Mouse (Mus musculus) kidney, postnatal 0 days (tissue): ENCODE measurements around the gene Dnmt3a. TPM values are rescaled to one million over a fixed set of nuclear protein-coding genes. Genes with fewer than 3 reads are reported as not detected.

Experiments
- ATAC-seq: fragments of 200-750 bp; cut with Nextera tagmentation; replicated peaks from 2 replicates; pipeline ENCODE4 v1.8.0; 2017; ENCODE audit warnings: low read depth, moderate number of reproducible peaks, moderate TSS enrichment, moderate library complexity; ENCODE audit not compliant: low FRiP score
- DNase-seq: peaks from one replicate; pipeline ENCODE4 v3.0.0-alpha.2; 2016; ENCODE audit warnings: low spot score
- H3K27ac ChIP-seq: fragments of 300-500 bp; sonication (generic); 2 replicates; pipeline ENCODE4 v1.5.1; 2014; ENCODE audit warnings: mild to moderate bottlenecking
- H3K27me3 ChIP-seq: fragments of 300-500 bp; sonication (generic); 2 replicates; pipeline ENCODE4 v1.6.1; 2014; ENCODE audit warnings: low read length, mixed read lengths; ENCODE audit not compliant: insufficient read depth
- H3K36me3 ChIP-seq: fragments of 300-500 bp; sonication (generic); 2 replicates; pipeline ENCODE4 v1.6.1; 2014; ENCODE audit warnings: low read length, mixed read lengths; ENCODE audit not compliant: insufficient read depth
- H3K4me1 ChIP-seq: fragments of 300-500 bp; sonication (generic); replicated peaks from 2 replicates; pipeline ENCODE4 v1.6.1; 2014; ENCODE audit warnings: antibody characterized with exemption, low read length, mixed read lengths; ENCODE audit not compliant: insufficient read depth
- H3K4me2 ChIP-seq: fragments of 300-500 bp; sonication (generic); 2 replicates; pipeline ENCODE4 v1.6.1; 2014; ENCODE audit warnings: mild to moderate bottlenecking, low read length, moderate library complexity, mixed read lengths
- H3K4me3 ChIP-seq: fragments of 300-500 bp; sonication (generic); replicated peaks from 2 replicates; pipeline ENCODE4 v1.5.1; 2014; ENCODE audit warnings: low read depth, low read length
- H3K9ac ChIP-seq: fragments of 300-500 bp; sonication (generic); 2 replicates; pipeline ENCODE4 v1.6.1; 2014; ENCODE audit warnings: low read depth, low read length
- H3K9me3 ChIP-seq: fragments of 300-500 bp; sonication (generic); replicated peaks from 2 replicates; pipeline ENCODE4 v1.6.1; 2016; ENCODE audit warnings: low read length, inconsistent platforms, mixed read lengths
- CTCF ChIP-seq: IDR thresholded peaks from 2 replicates; pipeline ENCODE4 v1.5.1; 2016; ENCODE audit warnings: antibody characterized with exemption, low read depth, mild to moderate bottlenecking, moderate library complexity
- WGBS: fragments of 180-500 bp; shearing (Covaris S2); extraction: QIAGEN DNeasy Blood & Tissue Kit; methylation state at CpG from one replicate; pipeline ENCODE4 v1.1.7; 2014; 5-methylcytosine and 5-hydroxymethylcytosine counted together
- polyA plus RNA-seq: library from polyadenylated mRNA; unstranded; fragments of >200 nt; fragmentation: Nextera tagmentation; extraction: Ambion mirVana; gene quantifications from 2 replicates; pipeline ENCODE4 v1.2.1, GENCODE M21; 2015

Gene Dnmt3a
- polyA plus RNA-seq, 1 experiment from 2014 or later = 96.5 TPM

DNA sequence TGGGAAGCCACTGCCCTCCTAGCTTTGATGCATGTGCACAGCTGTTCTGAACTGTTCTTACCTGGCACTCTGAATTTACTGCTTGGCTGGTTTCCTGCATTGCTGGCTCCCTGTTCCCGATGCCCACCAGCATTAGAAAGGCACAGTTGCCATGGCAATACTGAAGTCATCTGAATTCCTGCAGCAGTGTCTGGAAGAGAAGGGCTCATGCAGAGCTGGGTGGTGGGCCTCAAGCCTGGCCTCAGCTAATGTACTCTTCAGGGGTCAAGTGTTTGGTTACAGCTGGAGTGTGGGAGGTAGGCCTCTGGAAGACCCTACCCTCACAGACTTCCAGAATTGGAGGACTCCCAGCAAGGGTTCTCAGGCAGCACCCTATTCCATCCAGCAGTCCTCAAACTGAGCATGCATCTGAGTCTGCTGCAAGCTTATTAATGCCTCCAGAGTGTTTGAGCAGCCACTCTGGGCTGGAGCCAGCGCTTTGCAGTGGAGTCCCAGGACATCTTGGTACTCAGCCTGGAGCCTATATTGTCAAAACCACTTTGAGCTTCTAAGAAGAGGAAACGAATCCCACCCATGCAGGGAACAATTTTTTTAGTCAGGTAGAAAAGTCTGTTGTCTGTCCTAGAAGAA lies 22.5 kb upstream of the Dnmt3a start:
- Histone ChIP-seq H3K9me3 (no peaks in the 10 kb centered on the region), H3K9ac (no peak overlapping the region; the same call in 1 of the 2 replicates), H3K4me1 (peaks cover 33% of the 10 kb centered on the region), H3K36me3 (no peaks in the 10 kb centered on the region), H3K27ac (0 out of 2 replicates have a peak overlapping the region, but pooled peaks have one; percentile 19), H3K27me3 (no peaks in the 10 kb centered on the region), H3K4me2 (no peak overlapping the region), H3K4me3 (no peak overlapping the region)
- TF ChIP-seq CTCF = no peak
- WGBS = 39% methylated on average over 3 of the region's 3 CpGs
- no peak for ATAC-seq
- no peak for DNase-seq

DNA sequence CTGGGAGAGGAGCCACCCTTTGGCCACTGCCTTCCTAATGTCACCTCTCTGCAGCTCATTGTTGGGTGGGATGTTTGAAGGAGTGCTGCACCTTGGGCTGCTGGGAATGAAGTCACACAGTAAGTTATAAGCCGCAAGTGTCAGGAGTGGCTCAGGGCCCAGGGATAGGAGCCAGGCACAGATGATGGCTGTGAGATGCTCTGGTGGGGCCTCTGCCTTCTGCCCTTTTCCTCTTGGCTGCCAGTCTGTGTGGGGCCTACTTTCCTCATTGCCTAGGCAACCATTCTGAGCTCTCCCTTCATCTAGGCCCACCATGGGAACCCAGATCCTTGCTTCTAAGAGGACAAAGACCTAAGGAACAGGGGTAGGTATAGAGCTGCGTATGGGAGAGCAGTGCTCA lies 21.5 kb upstream of the Dnmt3a start:
- peaks cover 25% of the 10 kb centered on the region for H3K4me1 ChIP-seq
- H3K9me3 ChIP-seq = no peaks in the 10 kb centered on the region
- DNase-seq (no peak), ATAC-seq (no peak)
- no peak overlapping the region for H3K9ac ChIP-seq
- H3K27me3 ChIP-seq = no peaks in the 10 kb centered on the region
- no peak for TF ChIP-seq CTCF
- H3K4me3 ChIP-seq = no peak overlapping the region
- WGBS = 90% methylated on average over 2 of the region's 2 CpGs
- no peak overlapping the region for H3K4me2 ChIP-seq
- no peaks in the 10 kb centered on the region for H3K36me3 ChIP-seq
- H3K27ac ChIP-seq = peak overlapping the region; percentile 1; the same call in 1 of the 2 replicates

- ATAC-seq = no peak
- WGBS = 67% methylated on average over 4 of the region's 4 CpGs
Measured at GRCm38 (mm10) chr12:3784729-3785128, 21.1 kb upstream of the Dnmt3a start.

DNA sequence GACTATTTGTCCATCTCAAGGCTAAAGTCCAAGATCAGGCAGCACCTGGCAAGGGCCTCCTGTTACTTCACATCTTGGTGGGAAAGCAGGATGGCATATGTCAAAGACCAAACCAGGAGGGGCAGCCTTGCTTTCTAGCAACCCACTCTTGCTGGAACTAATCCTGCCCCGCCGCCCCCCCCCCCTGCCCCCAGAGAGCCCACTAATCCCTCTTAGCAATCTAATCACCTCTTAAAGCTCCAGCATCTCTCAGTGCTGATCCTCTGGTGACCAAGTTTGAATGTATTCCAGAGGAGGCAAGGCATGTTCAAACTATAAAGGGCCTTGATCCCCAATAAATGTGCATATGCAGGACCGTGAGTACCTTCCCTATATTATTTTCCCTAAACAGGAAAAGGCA lies 18.8 kb upstream of the Dnmt3a start:
- TF ChIP-seq CTCF = no peak
- Histone ChIP-seq H3K9ac (no peak overlapping the region), H3K4me1 (peaks cover 4% of the 10 kb centered on the region), H3K9me3 (no peaks in the 10 kb centered on the region), H3K27me3 (no peaks in the 10 kb centered on the region), H3K4me3 (no peak overlapping the region), H3K27ac (no peak overlapping the region), H3K36me3 (no peaks in the 10 kb centered on the region), H3K4me2 (no peak overlapping the region)
- WGBS = 50% methylated on average over 3 of the region's 3 CpGs
- ATAC-seq (no peak), DNase-seq (no peak)

More at GRCm38 (mm10) chr12:3784729-3785128, 21.1 kb upstream of the Dnmt3a start:
- Histone ChIP-seq H3K4me3 (no peak overlapping the region), H3K9me3 (no peaks in the 10 kb centered on the region), H3K4me1 (peaks cover 21% of the 10 kb centered on the region), H3K27me3 (no peaks in the 10 kb centered on the region), H3K9ac (no peak overlapping the region), H3K4me2 (no peak overlapping the region), H3K27ac (no peak overlapping the region), H3K36me3 (no peaks in the 10 kb centered on the region)
- TF ChIP-seq CTCF = no peak
- DNase-seq = no peak

- Histone ChIP-seq H3K9me3 (no peaks in the 10 kb centered on the region), H3K27ac (no peak overlapping the region), H3K4me2 (no peak overlapping the region), H3K9ac (no peak overlapping the region), H3K4me3 (no peak overlapping the region), H3K4me1 (peaks cover 3% of the 10 kb centered on the region; the same call in 1 of the 2 replicates), H3K27me3 (no peaks in the 10 kb centered on the region), H3K36me3 (no peaks in the 10 kb centered on the region)
- 24% methylated on average over 1 of the region's 1 CpGs for WGBS
- no peak for DNase-seq
- TF ChIP-seq CTCF = no peak
- no peak for ATAC-seq
Measured at GRCm38 (mm10) chr12:3787541-3787940, 18.3 kb upstream of the Dnmt3a start.

DNA sequence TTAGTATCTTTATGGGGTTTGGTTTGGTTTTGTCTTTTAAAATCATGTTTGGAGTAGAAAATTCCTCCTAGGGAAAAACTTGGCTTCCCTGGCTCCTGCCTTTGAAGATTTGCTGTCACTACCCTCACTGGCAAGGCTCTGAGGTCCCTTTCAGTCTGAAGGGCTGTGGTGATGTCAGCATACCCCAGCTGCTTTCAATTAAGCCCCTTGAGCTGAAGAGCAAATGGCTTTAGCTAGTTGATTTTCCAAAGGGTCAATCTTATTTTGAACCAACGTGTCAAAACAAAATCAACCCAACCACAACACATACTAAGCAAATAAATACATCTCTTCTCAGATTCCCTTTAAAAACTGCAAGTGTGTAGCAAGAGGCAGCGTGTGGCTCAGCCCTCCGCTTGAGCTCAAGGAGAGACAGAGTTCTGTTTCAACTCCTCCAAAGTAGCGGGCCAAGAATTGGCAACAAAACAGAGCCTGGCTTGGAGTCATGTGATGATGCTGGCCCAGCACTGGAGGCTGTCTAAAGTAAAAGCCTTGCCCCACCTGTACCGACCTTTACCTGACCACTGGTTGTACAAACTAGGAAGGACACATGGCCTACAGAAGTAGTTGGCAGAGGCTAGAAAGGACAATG lies 17.3 kb upstream of the Dnmt3a start:
- no peaks in the 10 kb centered on the region for H3K9me3 ChIP-seq
- peak overlapping the region; percentile 21; the same call in 1 of the 2 replicates for H3K27ac ChIP-seq
- peaks cover 3% of the 10 kb centered on the region; the same call in 1 of the 2 replicates for H3K4me1 ChIP-seq
- no peak overlapping the region for H3K4me3 ChIP-seq
- H3K36me3 ChIP-seq = no peaks in the 10 kb centered on the region
- TF ChIP-seq CTCF = no peak
- no peak overlapping the region for H3K4me2 ChIP-seq
- no peaks in the 10 kb centered on the region for H3K27me3 ChIP-seq
- no peak overlapping the region for H3K9ac ChIP-seq
- 46% methylated on average over 5 of the region's 5 CpGs for WGBS
- DNase-seq = peak; percentile 46
- ATAC-seq = no peak
